Mouse (Mus musculus) skeletal muscle tissue, postnatal 0 days (tissue): ENCODE measurements around the gene Prl3d1. TPM values are rescaled to one million over a fixed set of nuclear protein-coding genes. Genes with fewer than 3 reads are reported as not detected.

ENCODE experiments used
- polyA plus RNA-seq: library from polyadenylated mRNA; unstranded; fragments of >200 nt; fragmentation: Nextera tagmentation; extraction: Ambion mirVana; gene quantifications from 2 replicates; pipeline ENCODE4 v1.2.1, GENCODE M21; 2015

Gene Prl3d1
- not detected in 2 replicates for polyA plus RNA-seq

GRCm38 (mm10) chr13:27093890-27094289, at the start of gene Prl3d1:
Prl3d1 (plus strand) TSS chr13:27094190.

GRCm38 (mm10) chr13:27057270-27057669, 36.7 kb upstream of the Prl3d1 start, which contains the start of gene Prl:
Prl (plus strand) TSS chr13:27057570.

GRCm38 (mm10) chr13:27121398-27121797, 27.4 kb downstream of the Prl3d1 start, which contains the start of gene Prl3d2:
Prl3d2 (plus strand) TSS chr13:27121698.

Other genes starting within 250 kb of the Prl3d1 start
- gene Prl, start 36.6 kb upstream of the Prl3d1 start, polyA plus RNA-seq = not detected in 2 replicates
- gene Prl3d2, start 27.5 kb downstream of the Prl3d1 start, polyA plus RNA-seq = not detected in 2 replicates
- not detected in 2 replicates for gene Prl3d3, start 62.6 kb downstream of the Prl3d1 start, polyA plus RNA-seq
- gene Prl3c1, start 102.5 kb downstream of the Prl3d1 start, polyA plus RNA-seq = not detected in 2 replicates
- not detected in 2 replicates for gene Prl3b1, start 147.7 kb downstream of the Prl3d1 start, polyA plus RNA-seq
- gene Prl3a1, start 165.2 kb downstream of the Prl3d1 start, polyA plus RNA-seq = not detected in 2 replicates
- not detected in 2 replicates for gene Prl6a1, start 218.4 kb downstream of the Prl3d1 start, polyA plus RNA-seq